Mouse (Mus musculus) lung, postnatal 0 days (tissue): Measurements from ENCODE around the gene Rpl11. TPM values are rescaled to one million over a fixed set of nuclear protein-coding genes. Genes with fewer than 3 reads are reported as not detected.
A peak's percentile ranks its signal among the peaks of the same experiment; 100 is the strongest.
"Not testable (repeated sequence)": the region's sequence is repeated elsewhere in the genome, so short reads cannot be mapped to it uniquely, and the experiment has no call there.

Source experiments
- ATAC-seq: fragments of 200-750 bp; cut with Nextera tagmentation; 2 replicates; pipeline ENCODE4 v1.8.0; 2017; ENCODE audit warnings: moderate library complexity
- DNase-seq: peaks from one replicate; pipeline ENCODE4 v3.0.0-alpha.2; 2016; ENCODE audit warnings: low spot score
- H3K27ac ChIP-seq: fragments of 300-500 bp; sonication (generic); 2 replicates; pipeline ENCODE4 v1.5.1; 2014; ENCODE audit warnings: antibody characterized with exemption, mild to moderate bottlenecking, low read length, mixed read lengths
- H3K27me3 ChIP-seq: fragments of 300-500 bp; sonication (generic); replicated peaks from 2 replicates; pipeline ENCODE4 v1.6.1; 2014; ENCODE audit warnings: low read length, mixed read lengths; ENCODE audit not compliant: insufficient read depth
- H3K36me3 ChIP-seq: fragments of 300-500 bp; sonication (generic); 2 replicates; pipeline ENCODE4 v1.6.1; 2014; ENCODE audit warnings: low read length, mixed read lengths; ENCODE audit not compliant: insufficient read depth
- H3K4me1 ChIP-seq: fragments of 300-500 bp; sonication (generic); 2 replicates; pipeline ENCODE4 v1.6.1; 2014; ENCODE audit warnings: antibody characterized with exemption, low read depth, low read length, mixed read lengths; ENCODE audit not compliant: insufficient read depth
- H3K4me2 ChIP-seq: fragments of 300-500 bp; sonication (generic); replicated peaks from 2 replicates; pipeline ENCODE4 v1.6.1; 2014; ENCODE audit warnings: low read depth, mild to moderate bottlenecking, low read length, moderate library complexity, mixed read lengths
- H3K4me3 ChIP-seq: fragments of 300-500 bp; sonication (generic); 2 replicates; pipeline ENCODE4 v1.5.1; 2014; ENCODE audit warnings: low read depth, low read length
- H3K9ac ChIP-seq: fragments of 300-500 bp; sonication (generic); replicated peaks from 2 replicates; pipeline ENCODE4 v1.6.1; 2014; ENCODE audit warnings: low read depth, mild to moderate bottlenecking
- H3K9me3 ChIP-seq: fragments of 300-500 bp; sonication (generic); 2 replicates; pipeline ENCODE4 v1.6.1; 2016; ENCODE audit warnings: low read length, mixed read lengths
- CTCF ChIP-seq: IDR thresholded peaks from 2 replicates; pipeline ENCODE4 v1.5.1; 2016; ENCODE audit warnings: antibody characterized with exemption, mild to moderate bottlenecking
- EP300 ChIP-seq: IDR thresholded peaks from 2 replicates; pipeline ENCODE4 v1.6.1; 2016; ENCODE audit warnings: antibody characterized with exemption, mild to moderate bottlenecking, control low read depth
- WGBS: fragments of 180-500 bp; shearing (Covaris S2); extraction: QIAGEN DNeasy Blood & Tissue Kit; methylation state at CpG from one replicate; pipeline ENCODE4 v1.1.7; 2014; 5-methylcytosine and 5-hydroxymethylcytosine counted together
- polyA plus RNA-seq: library from polyadenylated mRNA; unstranded; fragments of >200 nt; fragmentation: Nextera tagmentation; extraction: Ambion mirVana; gene quantifications from 2 replicates; pipeline ENCODE4 v1.2.1, GENCODE M21; 2015

The Rpl11 gene
- polyA plus RNA-seq, 1 experiment from 2014 or later, result 355 TPM

GRCm38 (mm10) chr4:135986943-135987710 lies 66.1 kb downstream of the Rpl11 start, which contains the start of gene Pithd1:
Gene Pithd1 (minus strand): TSS chr4:135987264.
- WGBS, result under 1% methylated on average over 55 of the region's 81 CpGs
- TF ChIP-seq CTCF (peak; percentile 61), EP300 (no peak)
- ATAC-seq, result peak; percentile 95

GRCm38 (mm10) chr4:135986301-135986942 lies 66.8 kb downstream of the Rpl11 start:
- H3K9me3 ChIP-seq, result no peaks in the 10 kb centered on the region
- DNase-seq (peak; percentile 24), ATAC-seq (0 out of 2 replicates have a peak, but pooled peaks have one; percentile 4)
- TF ChIP-seq CTCF (no peak), EP300 (no peak)
- H3K27ac ChIP-seq, result peak overlapping the region; percentile 82
- no peaks in the 10 kb centered on the region for H3K27me3 ChIP-seq
- 0 out of 2 replicates have a peak, but pooled peaks cover 6% of the 10 kb centered on the region for H3K36me3 ChIP-seq
- peak overlapping the region; percentile 92 for H3K9ac ChIP-seq
- peak overlapping the region; percentile 98 for H3K4me2 ChIP-seq
- WGBS, result 6% methylated on average over 19 of the region's 23 CpGs
- peaks cover 8% of the 10 kb centered on the region; the same call in 1 of the 2 replicates for H3K4me1 ChIP-seq
- H3K4me3 ChIP-seq, result peak overlapping the region; percentile 95

More at GRCm38 (mm10) chr4:135986943-135987710, 66.1 kb downstream of the Rpl11 start, which contains the start of gene Pithd1:
- Histone ChIP-seq H3K27me3 (no peaks in the 10 kb centered on the region), H3K27ac (peak within 1 kb of the TSS; percentile 82), H3K36me3 (0 out of 2 replicates have a peak, but pooled peaks cover 6% of the 10 kb centered on the region), H3K9ac (peak within 1 kb of the TSS; percentile 92), H3K4me2 (peak within 1 kb of the TSS; percentile 98), H3K9me3 (no peaks in the 10 kb centered on the region), H3K4me1 (peaks cover 8% of the 10 kb centered on the region; the same call in 1 of the 2 replicates), H3K4me3 (peak within 1 kb of the TSS; percentile 95)
- DNase-seq, result peak; percentile 95

DNA sequence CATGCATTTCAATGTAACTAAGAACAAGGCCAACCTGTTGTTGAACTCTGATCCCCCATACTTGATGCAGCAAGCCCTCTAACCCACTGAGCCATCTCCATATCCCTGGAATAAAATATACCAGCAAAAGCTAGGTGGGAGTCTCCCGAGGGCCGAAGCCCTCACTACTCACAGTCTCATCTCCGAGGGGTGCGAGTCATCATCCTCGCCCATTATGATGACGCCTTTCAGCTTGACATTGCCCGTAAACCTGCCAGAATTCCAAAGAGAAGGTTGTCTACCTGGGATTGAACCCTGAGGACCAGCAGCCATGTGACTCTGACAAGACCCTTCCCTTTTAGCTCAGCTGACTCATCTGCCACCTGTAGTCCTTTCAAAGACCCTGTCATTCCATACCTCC lies 67.5 kb downstream of the Rpl11 start:
- Histone ChIP-seq H3K4me2 (peak overlapping the region; percentile 98; the same call in 1 of the 2 replicates), H3K36me3 (0 out of 2 replicates have a peak, but pooled peaks cover 6% of the 10 kb centered on the region), H3K9ac (peak overlapping the region; percentile 92; the same call in 1 of the 2 replicates), H3K4me3 (peak overlapping the region; percentile 95; the same call in 1 of the 2 replicates), H3K9me3 (no peaks in the 10 kb centered on the region), H3K27ac (no peak overlapping the region), H3K4me1 (peaks cover 8% of the 10 kb centered on the region; the same call in 1 of the 2 replicates), H3K27me3 (no peaks in the 10 kb centered on the region)
- 87% methylated on average over 7 of the region's 7 CpGs for WGBS
- no peak for TF ChIP-seq EP300
- DNase-seq (no peak), ATAC-seq (no peak)

DNA sequence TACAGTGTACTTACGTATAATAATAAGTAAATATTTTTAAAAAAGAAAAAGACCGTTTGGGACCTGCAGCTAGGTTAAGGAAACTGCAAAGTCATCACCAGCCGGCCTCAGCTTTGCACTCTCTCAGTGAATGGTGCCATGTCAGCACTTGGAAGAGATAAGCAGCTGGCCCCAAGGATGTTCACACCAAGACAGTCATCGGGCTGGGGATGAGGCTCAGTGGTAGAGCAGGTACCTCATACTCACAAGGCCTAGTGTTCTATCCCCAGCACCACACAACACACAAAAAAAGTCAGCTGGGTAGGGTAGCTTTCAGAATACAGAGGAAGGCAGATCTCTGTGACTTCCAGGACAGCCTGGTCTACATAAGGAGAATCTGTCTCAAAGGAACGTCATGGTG lies 68.0 kb downstream of the Rpl11 start:
- no peak overlapping the region for H3K4me3 ChIP-seq
- peaks cover 8% of the 10 kb centered on the region; the same call in 1 of the 2 replicates for H3K4me1 ChIP-seq
- 0 out of 2 replicates have a peak, but pooled peaks cover 6% of the 10 kb centered on the region for H3K36me3 ChIP-seq
- no peaks in the 10 kb centered on the region for H3K9me3 ChIP-seq
- no peak for DNase-seq
- H3K9ac ChIP-seq, result no peak overlapping the region
- no peak overlapping the region for H3K4me2 ChIP-seq
- H3K27me3 ChIP-seq, result no peaks in the 10 kb centered on the region
- TF ChIP-seq CTCF (no peak), EP300 (no peak)
- H3K27ac ChIP-seq, result no peak overlapping the region
- ATAC-seq, result no peak
- 83% methylated on average over 5 of the region's 5 CpGs for WGBS

DNA sequence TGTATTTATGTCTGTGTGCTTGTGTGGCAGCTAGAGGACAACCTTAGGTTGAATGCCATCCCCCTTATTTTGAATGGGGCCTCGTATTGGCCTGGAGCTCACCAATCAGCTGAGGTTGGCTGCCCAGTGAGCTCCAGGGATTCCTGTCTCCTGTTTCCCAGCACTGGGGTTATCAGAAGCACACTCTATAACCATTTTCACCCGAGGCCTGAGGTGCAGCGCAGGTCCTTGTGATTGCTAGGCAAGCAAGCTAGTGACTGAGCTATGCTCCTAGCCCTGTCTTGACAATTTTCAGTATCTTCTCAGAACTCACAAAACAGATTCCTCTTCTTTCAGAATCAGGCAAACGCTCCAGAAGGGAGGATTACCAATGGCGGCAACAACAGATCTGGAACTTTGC lies 68.7 kb downstream of the Rpl11 start:
- no peak for DNase-seq
- H3K4me2 ChIP-seq, result no peak overlapping the region

DNA sequence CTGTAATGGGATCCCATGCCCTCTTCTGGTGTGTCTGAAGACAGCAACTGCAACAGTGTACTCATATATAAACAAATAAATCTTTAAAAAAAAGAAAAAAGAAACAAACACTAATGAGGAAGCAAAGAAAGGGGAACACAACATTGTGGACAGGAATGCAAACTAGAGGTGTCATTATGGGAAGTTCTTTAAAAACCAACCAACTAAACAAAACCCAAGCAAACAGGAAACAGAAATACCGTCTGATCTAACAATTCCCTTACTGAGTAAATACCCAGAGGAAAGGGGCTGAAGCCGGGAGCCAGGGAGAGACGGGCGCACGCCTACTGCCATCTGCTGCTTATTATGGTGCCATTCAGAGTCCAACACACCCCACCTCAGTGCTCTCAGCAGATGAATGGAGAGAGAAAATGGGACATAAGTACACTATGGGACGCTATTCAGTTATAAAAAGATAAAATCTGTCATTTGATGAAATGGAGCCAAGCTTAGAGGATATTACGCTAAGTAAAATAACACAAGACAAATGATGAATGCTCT lies 71.6 kb downstream of the Rpl11 start:
- ATAC-seq (no peak), DNase-seq (peak; percentile 43)
- H3K27ac ChIP-seq, result no peak overlapping the region
- peaks cover 8% of the 10 kb centered on the region; the same call in 1 of the 2 replicates for H3K4me1 ChIP-seq
- H3K9ac ChIP-seq, result no peak overlapping the region
- H3K9me3 ChIP-seq, result no peaks in the 10 kb centered on the region
- 61% methylated on average over 7 of the region's 7 CpGs for WGBS
- H3K27me3 ChIP-seq, result no peaks in the 10 kb centered on the region
- TF ChIP-seq CTCF (no peak), EP300 (no peak)
- no peak overlapping the region for H3K4me3 ChIP-seq
- H3K36me3 ChIP-seq, result 0 out of 2 replicates have a peak, but pooled peaks cover 10% of the 10 kb centered on the region
- no peak overlapping the region for H3K4me2 ChIP-seq

More for the DNA sequence above, 68.7 kb downstream of the Rpl11 start:
- Histone ChIP-seq H3K9me3 (no peaks in the 10 kb centered on the region), H3K9ac (no peak overlapping the region), H3K27me3 (no peaks in the 10 kb centered on the region), H3K27ac (no peak overlapping the region), H3K4me3 (no peak overlapping the region), H3K4me1 (peaks cover 8% of the 10 kb centered on the region; the same call in 1 of the 2 replicates), H3K36me3 (0 out of 2 replicates have a peak, but pooled peaks cover 6% of the 10 kb centered on the region)
- ATAC-seq, result no peak
- TF ChIP-seq EP300 (no peak), CTCF (no peak)
- 84% methylated on average over 5 of the region's 5 CpGs for WGBS

DNA sequence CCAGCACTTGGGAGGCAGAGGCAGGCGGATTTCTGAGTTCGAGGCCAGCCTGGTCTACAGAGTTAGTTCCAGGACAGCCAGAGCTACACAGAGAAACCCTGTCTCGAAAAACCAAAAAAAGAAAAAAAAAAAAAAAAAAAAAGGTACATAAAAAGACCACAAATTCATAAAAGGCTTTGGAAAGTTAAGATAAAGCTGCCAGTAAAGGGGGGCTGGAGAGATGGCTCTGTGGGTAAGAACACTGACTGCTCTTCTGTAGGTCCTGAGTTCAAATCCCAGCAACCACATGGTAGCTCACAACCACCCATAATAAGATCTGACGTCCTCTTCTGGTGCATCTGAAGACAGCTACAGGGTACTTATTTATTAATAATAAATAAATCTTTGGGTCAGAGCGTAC lies 73.0 kb downstream of the Rpl11 start:
- ATAC-seq, H3K27ac ChIP-seq, H3K9me3 ChIP-seq, H3K4me1 ChIP-seq, H3K27me3 ChIP-seq, H3K4me3 ChIP-seq, H3K4me2 ChIP-seq, H3K9ac ChIP-seq, DNase-seq: not testable (repeated sequence)
- H3K36me3 ChIP-seq, result 0 out of 2 replicates have a peak, but pooled peaks cover 10% of the 10 kb centered on the region
- 98% methylated on average over 5 of the region's 5 CpGs for WGBS
